Mouse (Mus musculus) embryonic fibroblast, embryonic 13.5 days (primary cell): Measurements from ENCODE around the gene Snap23.

Experiments used
- CTCF ChIP-seq: IDR thresholded peaks from 2 replicates; pipeline ENCODE4 v1.5.1; 2011; ENCODE audit warnings: mild to moderate bottlenecking, control low read depth, low read length, moderate library complexity, borderline replicate concordance; ENCODE audit not compliant: insufficient read depth
- POLR2A ChIP-seq: IDR thresholded peaks from 2 replicates; pipeline ENCODE4 v1.6.1; 2011; ENCODE audit warnings: low read depth, mild to moderate bottlenecking, control low read depth, low read length, moderate library complexity

- peak; percentile 70 for TF ChIP-seq POLR2A
- no peak for TF ChIP-seq CTCF
These were observed 61.6 kb downstream of the Snap23 start, which contains the start of gene Stard9 for GRCm38 (mm10) chr2:120628886-120629735.
